Mouse (Mus musculus) liver, embryonic 14.5 days (tissue): ENCODE measurements around the gene Trmt10c.

Experiments used
- CTCF ChIP-seq: IDR thresholded peaks from 2 replicates; pipeline ENCODE4 v1.5.1; 2016; ENCODE audit warnings: antibody characterized with exemption, low read depth, control low read depth
- EP300 ChIP-seq: IDR thresholded peaks from 2 replicates; pipeline ENCODE4 v1.6.1; 2016; ENCODE audit warnings: antibody characterized with exemption, low read depth

- TF ChIP-seq CTCF (0 out of 2 replicates have a peak, but pooled peaks have one; percentile 9), EP300 (no peak)
Measured at GRCm38 (mm10) chr16:56012789-56013743, 24.6 kb downstream of the Trmt10c start.
